Mouse (Mus musculus): ENCODE measurements at regions not wholly inside any gene's neighbourhood (a gene's known extent, or its start where the extent isn't known, plus 50 kb on each side); places are given as distances from the start of the nearest gene placed in this dataset.
"Not testable (repeated sequence)": the region's sequence is repeated elsewhere in the genome, so short reads cannot be mapped to it uniquely, and the experiment has no call there.

DNA sequence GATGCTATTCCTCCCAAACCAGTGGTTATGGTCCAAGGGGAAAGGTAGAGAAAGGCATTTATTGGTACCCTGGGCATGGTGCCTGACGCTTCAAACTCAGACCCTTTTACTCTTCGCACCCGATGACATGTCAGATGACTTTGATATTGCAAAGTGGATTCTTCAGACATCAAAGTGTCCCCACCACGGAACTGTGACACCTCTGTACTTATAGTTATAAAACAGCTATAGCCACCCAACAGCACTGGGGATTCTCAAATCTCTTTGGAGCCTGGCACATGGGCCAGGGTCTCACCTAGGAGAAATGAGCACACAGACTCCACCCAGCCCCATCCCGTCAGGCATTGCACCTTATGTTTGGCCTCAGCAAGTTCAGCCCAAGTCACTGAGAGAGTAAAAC lies 329.3 kb upstream of the 3110018I06Rik start:
- no peak for DNase-seq (ENCODE audit: low spot score)

DNA sequence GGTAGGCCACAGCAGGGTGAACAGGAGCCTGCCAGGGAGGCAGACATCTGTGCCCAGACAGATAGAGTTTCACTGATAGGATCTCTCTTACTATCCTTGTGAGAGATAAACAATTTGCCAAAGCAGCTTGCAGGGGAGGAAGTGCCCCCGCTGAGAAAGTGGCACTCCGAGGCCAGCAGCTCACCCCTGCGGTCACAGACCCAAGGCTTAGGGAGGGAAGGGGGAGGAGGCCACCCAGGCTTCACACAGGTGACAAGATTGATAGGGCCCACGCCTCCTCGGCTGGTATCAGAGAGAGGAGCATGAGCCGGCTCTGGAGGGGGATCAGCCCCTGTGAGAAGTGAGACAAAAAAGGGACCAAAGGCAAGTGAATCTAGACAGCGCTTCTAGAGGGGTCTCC lies 328.3 kb upstream of the 3110018I06Rik start:
- no peak for DNase-seq (ENCODE audit: low spot score)

DNA sequence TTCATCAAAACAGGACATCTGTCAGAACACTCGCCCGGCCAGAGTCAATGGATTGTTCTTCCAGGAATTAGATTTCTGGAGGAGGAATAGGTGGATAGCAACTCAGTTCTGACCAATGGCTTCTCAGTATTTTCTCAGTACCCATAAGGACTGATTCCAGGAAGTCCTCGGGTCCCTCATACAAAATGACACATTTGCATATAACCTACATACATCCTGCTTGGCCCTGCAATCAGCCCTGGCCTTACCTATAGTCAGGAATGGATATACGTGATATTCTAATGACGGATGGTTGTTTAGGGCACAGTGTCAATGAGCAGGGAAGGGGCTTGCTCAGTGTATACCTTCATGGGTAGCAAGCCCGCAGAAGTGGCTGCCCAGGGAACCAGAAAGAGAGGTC lies 327.8 kb upstream of the 3110018I06Rik start:
- no peak for DNase-seq (ENCODE audit: low spot score)

DNA sequence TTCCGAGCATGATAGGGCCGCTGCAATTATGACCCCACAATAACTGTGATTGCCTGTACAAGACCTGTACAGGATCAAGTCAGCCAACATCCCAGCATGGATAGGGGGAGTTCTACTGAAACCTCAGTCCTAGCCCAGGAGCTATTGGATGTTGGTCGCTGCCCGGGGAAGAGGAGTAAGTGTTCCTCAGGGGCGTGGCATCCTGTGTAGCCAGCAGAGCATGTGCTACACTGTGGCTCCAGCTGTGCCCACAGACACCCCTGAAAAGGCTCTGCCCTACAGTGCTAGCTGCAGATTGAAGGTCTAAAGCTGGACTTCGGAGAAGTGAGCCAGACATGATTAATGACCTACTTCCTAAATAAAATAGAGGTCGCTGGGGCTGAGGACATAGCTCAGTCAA lies 317.5 kb upstream of the 3110018I06Rik start:
- no peak for DNase-seq (ENCODE audit: low spot score)

DNA sequence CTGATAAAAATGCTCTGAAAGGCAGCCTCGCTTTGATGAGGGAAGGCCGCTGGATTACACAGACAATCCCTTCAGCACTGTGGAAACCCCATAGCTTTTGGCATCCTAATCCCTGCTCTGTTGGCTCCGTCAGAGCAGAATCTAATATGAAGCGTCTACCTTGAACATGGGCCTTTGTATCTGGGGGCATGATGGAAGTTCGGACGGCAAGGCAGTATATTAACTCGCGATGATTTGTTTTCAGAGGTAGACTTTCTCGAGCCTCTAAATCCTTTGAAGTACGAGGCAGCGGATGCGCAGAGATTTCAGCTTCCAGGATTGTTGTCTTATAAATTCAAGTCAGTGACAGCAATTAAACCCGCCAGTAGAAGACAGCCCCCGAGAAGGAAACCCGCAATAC lies 316.8 kb upstream of the 3110018I06Rik start:
- DNase-seq (ENCODE audit: low spot score): no peak

DNA sequence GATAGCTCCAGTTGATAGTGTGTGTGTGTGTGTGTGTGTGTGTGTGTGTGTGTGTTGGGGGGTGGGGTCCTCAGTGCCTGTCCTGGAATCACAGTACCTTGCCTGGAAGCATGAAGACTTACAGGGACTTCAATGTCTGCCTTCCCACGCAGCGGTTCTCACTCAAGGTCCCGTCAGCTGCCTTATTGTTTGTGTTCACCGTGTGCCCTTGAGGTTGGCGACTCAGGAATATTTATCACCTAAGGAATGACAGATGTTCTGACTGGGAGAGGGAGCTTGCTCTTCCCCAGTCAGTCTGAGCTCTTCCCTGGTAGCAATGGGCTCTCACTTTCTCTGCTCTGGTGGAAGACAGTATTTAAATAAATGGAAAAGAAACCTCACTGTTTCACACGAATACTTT lies 309.8 kb upstream of the 3110018I06Rik start:
- DNase-seq (ENCODE audit: low spot score): no peak

DNA sequence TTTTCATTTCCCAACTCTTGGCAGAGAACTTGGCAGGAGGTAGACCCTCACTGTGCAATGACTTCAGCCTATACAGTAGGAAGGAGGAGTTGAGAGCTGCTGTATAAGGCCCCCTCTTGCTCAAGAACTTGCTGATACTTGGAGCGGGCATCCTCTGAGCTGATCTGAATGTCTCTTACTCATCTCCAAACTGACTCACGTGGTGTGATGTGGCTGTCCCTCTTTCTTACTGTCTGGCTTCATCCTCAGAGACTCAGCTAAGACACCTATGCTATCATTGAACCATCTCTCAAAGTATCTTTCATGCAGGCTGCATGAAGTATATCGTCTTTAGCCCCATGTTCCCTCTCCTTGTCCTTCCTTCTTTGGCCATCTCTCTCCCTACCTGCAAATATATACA lies 307.9 kb upstream of the 3110018I06Rik start:
- no peak for DNase-seq (ENCODE audit: low spot score)

DNA sequence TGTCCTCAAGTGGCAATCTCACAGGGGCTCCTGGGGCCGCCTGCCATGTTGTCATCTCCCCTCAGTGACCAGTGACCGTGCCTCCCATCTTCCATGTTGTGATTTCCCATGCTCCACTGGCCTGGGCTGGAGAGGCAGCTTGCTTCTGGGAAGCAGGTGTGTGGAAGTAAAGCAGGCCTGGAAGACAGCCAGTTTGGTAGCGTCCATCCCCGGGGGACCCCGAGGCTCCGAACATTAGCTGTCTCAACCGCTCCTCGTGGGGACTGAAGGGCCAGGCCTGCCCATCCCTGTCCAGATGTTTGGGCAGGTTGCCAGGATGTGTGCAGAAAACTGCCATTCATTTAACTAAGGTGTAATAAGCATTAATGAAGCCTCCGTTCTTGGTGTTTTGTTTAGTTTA lies 307.1 kb upstream of the 3110018I06Rik start:
- no peak for DNase-seq (ENCODE audit: low spot score)

DNA sequence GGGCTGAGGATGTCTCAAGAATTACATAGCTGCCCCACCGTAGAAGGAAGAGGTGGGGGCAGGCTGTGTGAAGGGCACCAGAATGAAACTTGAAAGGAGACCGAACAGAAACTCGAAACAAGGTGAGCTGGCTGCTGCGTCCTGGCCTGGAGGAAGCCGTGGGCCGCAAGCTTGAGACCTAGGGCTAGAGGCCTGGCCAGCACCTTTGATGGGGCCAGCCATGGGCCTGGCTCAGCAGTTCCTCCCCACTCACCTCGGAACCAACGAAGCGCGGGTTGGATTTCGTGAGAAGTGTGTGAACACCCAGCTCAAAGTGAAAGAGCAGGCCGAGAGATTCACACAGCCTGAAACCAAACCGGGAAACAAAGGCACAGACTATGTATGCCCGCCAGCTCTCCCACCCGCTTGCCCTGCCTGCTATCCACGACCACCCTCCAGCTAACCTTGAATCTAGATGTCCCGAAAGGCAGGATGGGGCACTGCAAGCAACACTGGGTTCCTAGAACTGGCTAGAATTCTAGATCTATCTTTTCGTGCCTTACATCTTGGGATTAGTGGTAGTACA lies 306.3 kb upstream of the 3110018I06Rik start:
- no peak for DNase-seq (ENCODE audit: low spot score)

DNA sequence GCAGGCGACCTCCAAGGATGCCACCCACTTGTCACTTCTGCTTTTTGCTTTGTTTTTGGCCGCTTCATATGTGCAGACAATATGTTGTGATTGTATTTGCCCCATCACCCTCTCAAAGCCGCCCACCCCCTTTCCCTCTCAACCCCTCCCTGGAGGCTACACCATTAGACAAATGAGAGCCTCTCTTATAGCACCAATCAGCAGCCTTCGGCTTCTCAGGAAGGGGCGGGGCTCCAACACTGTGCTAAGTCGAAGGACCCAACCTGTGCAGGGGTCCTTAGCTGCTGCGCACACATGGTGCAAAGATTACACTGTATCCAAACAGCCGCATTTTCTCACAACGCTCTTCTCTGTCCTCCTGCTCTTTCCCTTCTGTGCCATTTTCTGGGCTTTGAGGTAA lies 305.1 kb upstream of the 3110018I06Rik start:
- DNase-seq (ENCODE audit: low spot score): no peak

DNA sequence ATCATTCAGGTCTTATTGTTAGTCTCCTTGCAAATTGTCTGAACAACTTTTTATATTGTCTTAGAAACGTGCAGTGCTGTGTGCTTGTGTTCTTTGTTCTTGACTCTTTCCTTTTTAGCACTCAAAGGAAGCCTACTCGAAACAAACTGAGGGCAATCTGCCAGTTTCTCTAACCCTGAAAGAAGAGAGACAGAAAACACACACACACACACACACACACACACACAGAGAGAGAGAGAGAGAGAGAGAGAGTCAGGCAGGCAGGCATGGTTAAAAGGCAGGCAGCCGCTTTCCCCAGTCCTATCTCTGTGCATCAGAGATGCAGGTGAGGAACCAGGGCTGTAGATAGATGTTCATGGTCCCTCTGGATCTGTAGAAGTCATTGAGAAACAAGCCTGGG lies 304.0 kb upstream of the 3110018I06Rik start:
- no peak for DNase-seq (ENCODE audit: low spot score)

DNA sequence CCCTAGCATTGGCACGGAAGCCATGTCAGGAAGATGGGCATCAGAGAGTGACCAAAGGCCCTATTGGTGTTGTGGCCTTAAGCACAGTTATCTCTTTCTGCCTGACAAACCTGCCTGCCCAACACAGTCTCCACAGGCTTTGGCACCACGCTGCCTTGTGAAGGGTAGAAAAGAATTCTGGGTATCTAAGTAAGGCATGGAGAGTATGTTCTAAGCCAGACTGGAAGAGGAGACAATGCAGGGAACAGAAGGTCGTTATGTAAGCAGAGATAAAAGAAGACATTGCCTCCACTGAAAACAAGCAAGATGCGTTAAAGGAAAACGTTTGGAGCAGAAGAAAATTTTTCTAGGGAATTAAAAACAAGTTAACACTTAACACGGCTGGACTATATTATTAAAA lies 302.1 kb upstream of the 3110018I06Rik start:
- no peak for DNase-seq (ENCODE audit: low spot score)

DNA sequence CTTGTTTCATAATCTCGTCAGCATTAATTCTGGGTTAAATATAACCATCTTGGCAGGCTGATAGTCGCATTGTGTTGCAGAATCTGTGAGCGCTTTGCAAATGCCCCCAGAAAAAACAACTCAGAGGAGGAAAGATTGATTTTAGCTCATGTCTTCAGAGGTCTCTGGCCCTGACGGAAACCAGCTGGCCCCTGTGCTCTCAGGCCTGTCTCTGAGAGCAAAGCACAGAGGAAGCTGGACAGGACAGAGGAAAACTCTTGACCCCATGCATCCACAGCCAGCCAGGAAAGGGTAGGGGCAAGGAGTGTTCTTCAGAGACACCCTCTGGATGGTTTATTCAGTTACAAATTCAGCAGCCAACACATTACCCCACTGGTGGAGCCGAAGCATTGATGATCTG lies 300.4 kb upstream of the 3110018I06Rik start:
- DNase-seq (ENCODE audit: low spot score): no peak

DNA sequence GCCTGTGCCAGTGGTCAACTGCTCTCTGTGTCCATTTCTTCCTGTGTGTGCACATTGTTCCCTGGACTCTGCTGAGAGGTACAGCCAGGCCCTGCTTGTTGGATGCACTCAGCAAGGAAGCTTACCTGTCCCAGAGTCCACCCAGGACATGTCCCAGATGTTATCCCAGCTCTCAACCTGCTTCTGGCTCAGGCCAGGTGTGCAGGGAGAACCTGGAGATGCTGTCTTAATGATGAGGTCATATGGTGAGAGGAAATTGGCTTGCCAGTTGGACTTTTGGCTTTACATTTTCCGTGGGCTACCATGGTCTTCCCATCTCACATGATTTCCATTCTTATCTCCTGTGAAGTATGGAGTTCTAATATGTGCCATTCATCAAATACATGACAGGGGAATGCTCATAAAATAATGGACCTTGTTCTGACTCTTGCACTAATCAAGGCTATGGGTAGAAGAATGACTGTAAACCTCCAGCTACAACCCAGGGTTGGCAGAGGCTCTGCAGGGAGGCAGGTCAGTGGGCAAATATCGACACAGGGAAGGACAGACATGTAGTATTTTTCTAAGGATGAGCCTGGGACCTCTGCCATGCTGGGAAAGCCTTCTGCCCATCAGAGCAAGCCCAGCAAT lies 289.9 kb upstream of the 3110018I06Rik start:
- no peak for DNase-seq (ENCODE audit: low spot score)

DNA sequence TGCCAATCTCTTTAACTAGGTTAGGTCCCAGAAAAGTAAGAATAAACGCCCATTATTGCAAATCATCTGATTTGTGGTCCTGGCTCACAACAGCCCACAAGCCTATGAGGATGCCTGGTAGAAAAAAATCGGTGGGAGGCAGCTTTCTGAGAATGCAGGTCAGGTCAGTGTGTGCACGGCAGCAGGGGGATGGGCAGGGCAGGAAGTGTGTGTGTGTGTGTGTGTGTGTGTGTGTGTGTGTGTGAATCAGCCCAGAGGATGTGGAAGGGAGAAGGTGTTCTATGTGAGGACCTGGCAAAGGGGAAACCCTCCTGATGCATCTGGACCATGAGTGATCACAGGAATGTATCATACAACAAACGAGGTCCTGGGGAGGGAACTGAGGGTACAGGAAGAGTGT lies 287.5 kb upstream of the 3110018I06Rik start:
- no peak for DNase-seq (ENCODE audit: low spot score)

DNA sequence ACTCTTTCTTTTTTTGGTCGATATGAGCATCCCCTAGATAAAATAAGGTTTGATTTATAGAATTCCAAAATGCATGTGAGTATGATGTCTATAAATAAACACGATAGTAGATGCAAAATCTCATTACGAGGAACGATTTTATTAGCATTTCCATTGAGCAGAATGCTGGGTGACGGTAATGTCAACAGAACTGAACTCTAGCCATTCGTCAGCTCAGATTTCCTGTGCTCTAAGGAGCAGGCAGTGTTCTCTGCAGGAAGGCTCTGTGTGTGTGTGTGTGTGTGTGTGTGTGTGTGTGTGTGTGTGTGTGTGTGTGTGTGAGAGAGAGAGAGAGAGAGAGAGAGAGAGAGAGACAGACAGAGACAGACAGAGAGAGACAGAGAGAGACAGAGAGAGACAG lies 279.6 kb upstream of the 3110018I06Rik start:
- not testable (repeated sequence) for DNase-seq (ENCODE audit: low spot score)

DNA sequence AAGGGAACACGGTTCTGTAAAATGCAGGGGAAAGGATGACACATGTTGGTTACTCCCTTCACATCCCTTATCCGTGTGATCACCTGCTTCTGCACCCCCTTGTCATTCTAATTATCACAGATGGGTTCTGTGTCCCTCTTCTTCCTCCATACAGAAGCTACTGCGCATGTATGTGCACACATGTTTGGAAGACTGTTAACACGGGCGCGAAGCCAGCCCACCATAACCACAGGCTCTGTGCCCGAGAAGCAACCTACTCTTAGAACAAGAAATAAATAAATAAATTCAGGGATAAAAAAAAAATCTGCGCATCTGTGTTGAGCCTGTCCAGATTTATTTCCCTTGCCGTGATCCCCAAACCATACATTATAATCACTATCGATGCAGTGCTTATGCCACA lies 275.6 kb upstream of the 3110018I06Rik start:
- no peak for DNase-seq (ENCODE audit: low spot score)

DNA sequence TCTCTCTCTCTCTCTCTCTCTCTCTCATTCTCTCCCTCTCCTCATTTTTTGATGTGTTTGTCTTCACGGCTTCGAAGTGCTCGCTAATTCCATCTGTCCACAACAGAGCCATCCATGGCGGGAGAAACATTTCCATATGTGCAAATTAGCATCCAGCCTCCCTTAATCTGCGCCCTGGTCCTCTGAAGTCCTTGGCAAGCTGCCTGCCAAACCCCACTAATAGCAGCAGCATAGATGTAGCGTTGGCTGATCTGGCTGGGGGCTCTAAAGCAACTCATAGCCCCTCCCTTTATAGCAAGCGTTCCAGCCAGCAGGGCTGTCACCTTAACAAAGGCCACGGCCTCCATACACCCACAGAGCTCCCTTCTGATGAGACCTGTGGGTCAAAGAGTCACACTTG lies 272.3 kb upstream of the 3110018I06Rik start:
- no peak for DNase-seq (ENCODE audit: low spot score)

DNA sequence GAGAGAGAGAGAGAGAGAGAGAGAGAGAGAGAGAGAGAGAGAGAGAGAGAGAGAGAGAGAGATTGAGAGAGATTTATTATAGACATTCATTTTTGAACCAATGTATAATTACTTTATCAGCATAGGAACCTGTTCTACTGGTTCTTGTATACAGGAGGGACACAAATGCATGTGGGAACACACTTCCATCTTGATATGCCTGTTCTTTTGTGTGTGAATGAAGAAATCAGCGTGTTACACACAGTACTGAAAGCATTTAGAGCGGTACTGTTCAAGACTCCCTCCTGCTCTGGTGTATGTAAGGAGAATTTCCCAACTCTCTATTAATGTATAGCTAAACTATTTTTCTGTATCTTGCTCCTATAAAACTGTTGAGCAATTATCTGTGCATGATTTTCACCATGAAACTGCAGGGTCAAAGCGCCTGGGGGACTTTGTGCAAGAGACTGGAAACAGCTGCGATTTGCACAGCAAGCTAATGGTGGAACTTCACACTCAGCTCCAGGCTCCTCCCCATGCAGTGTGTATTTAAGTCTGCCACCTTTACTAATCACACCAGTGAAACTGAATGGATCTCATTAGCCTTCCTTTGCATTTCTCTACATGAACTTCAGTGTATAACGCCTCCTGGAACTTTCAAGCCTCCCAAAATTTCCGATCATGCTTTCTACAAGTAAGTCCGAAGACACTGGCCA lies 267.0 kb upstream of the 3110018I06Rik start:
- DNase-seq (ENCODE audit: low spot score): no peak

DNA sequence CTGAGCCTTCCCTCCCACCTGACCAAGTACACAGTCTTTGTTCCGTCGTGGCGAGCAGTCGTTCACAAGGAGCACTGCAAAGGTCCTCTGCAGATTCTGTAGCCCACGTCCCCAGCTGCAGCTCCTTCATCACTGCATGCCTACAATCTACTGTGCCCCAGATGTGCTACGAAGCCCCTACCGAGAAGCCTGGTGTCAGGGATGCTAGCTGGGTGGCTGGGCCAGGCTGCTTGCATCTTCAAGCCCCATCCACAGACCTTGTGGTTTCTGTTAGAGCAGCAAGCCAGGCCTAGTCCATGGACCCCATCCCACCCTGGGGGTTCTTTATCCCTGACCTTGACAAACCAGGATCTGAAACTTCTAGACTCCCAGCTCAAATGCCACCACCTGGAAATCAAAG lies 266.3 kb upstream of the 3110018I06Rik start:
- DNase-seq (ENCODE audit: low spot score): no peak

DNA sequence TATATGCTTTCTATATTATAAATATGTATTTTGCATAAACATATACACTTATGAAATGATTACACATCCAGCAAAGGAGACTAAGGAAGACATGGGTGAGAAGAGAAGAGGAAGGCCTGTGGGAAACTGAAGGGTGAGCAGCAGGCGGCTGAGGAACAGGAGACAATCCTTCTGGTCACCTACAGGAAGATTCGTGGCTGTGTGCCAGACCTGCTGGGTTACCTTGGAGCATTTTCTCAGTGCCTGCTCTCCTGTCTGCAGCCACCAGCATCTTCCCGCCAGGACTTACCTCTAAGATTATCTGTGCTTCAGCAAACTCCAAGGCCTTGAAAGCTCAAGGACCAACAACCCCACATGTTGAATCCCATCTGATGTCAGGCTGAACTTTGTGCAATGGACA lies 258.3 kb upstream of the 3110018I06Rik start:
- no peak for DNase-seq (ENCODE audit: low spot score)

DNA sequence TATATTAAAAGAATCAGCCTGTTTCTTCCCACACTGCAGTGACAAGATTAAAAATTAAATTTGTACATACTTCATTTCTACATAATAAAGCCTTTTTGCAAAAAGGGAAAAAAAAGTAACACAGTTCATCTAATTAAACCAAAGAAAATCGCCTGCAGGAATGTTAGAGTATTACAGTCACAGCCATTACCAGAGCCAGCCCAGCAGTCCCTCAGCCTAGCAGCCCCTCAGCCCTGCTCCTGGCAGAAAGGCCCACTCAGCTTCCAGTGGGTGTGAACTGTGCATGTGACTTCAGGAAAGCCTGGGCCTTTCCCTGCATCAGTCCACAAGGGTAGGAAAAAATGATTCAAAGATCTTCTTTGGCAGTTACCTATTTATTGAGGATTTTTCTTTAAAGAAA lies 256.8 kb upstream of the 3110018I06Rik start:
- DNase-seq (ENCODE audit: low spot score): no peak

DNA sequence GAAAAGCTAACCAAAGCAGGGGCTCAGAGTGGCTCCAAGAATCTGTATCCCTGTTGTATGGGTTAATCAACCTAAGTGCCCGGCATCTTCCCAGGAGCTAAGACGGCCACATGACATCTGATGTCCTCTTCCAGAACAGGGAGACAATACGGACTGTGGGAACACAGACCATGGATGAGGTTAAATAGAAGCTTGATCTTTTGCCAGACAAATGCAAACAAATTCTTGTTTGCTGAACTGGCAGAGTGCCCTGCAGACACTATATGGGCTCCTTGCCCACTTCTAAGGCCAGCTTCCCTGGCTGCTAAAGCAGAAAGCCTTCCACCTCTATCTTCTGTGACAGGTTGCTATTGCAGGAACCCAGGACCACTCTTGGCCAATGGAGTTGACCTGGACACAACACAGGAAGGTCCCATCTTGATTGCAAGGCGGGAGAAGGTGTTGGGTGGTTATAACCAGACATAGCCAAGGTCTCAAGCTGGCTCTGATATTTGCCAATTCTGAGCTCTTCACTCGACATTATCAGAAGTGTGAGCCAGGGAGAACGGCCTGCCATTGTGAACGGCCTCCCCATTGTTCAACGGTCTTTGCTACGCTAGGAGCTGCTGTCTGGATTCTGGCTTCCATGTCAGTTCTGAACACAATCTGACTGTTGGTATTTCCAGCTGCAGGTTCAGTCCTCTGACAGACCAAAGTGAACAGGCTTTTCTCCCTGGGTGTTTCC lies 237.5 kb upstream of the 3110018I06Rik start:
- no peak for DNase-seq (ENCODE audit: low spot score)

Data from ovary, postnatal 14 days (tissue).